Mouse (Mus musculus) stomach, adult 2 months (tissue): ENCODE measurements around the gene Slc12a4. TPM values are rescaled to one million over a fixed set of nuclear protein-coding genes. Genes with fewer than 3 reads are reported as not detected.

ENCODE experiments used
- polyA plus RNA-seq: library from polyadenylated mRNA; depleted of rRNA; stranded (reverse); fragments of >200 nt; gene quantifications from 2 replicates; pipeline ENCODE4 v1.2.3, GENCODE M21; 2012; rRNA removed

Slc12a4 gene
- 11.7 and 12.5 TPM in 2 replicates for polyA plus RNA-seq

DNA sequence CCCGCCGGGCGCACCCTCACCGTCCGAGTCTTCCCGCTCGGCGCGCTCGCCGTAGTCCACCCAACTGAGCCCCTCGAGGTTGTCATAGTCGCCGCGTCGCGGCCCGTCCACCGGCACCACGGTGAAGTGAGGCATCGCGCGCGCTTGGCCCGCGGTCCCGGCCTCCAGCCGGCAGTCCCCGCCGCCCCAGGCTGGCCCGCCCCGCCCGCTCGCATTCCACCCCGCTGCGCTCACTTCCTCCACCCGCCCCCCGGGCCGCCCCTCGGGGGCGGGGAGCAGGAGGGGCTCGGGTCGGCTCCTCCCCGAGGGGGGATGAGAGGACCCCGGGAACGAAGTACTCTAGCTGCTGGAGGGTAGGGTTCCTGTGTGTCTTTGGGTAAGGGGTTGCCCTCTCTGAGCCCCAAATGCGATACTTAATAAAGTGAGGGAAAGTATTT lies at the start of gene Slc12a4:
Gene Slc12a4 (minus strand): TSS at position 193 of the 437 bp plus-strand sequence.

GRCm38 (mm10) chr8:106011643-106011986 lies 45.7 kb upstream of the Slc12a4 start, which contains the start of gene Ddx28:
Gene Ddx28 (minus strand): TSS chr8:106011882.

GRCm38 (mm10) chr8:106005875-106006274 lies 40.0 kb upstream of the Slc12a4 start, which contains the start of gene Dpep2nb:
Gene Dpep2nb (minus strand): TSS chr8:106005975.

DNA sequence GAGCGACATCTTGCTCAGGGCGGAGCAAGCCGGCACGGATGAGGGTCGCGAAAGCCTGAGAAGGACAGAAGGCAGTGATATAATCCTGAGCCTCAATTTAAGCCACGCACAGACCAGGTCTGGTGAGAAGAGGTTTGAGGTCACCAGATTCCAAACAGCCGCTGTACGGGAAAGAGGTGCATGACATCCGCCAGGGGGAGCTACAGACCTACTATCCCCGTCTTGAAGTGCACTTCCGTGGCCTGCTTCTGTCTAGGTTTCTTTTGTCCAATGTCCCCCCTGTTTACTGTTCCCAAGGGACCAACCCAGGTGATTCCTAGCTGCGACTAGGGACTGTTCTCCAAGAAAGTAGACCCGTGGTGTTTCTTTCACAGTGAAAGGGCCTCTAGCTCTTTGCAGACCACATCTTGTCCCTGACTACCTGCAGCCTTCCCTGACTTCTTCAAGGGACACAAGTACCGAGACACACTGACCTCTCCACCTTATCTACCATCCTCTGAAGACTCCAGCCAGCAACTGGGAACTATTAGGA lies 25.0 kb upstream of the Slc12a4 start, which contains the start of gene Dus2:
Gene Dus2 (plus strand): TSS at position 482 of the 532 bp plus-strand sequence.

DNA sequence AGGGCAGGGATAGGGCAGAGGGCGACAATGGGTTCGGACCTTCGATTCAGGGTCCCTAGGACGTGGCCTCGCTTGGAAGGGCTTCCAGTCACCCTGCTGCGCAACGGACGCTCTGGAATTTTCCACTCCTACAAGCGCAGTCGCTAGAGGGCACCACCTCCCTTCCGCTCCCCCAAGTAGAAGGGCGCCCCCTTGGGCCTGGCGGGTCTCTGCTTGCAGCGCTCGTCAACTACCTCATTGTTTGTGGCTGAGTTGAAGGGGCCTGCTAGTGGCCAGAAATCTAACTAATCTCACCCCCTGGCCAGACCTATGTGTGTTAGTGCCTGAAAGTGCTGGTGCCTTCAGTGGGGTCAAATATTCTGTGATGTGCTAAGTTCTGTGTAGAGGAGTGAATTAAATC lies 13.4 kb upstream of the Slc12a4 start, which contains the start of gene Dpep3:
Gene Dpep3 (minus strand): TSS at position 105 of the 400 bp plus-strand sequence.

GRCm38 (mm10) chr8:105943321-105943739 lies 22.6 kb downstream of the Slc12a4 start, which contains the start of gene Lcat:
Gene Lcat (minus strand): TSS chr8:105943382.

GRCm38 (mm10) chr8:105938306-105938669 lies 27.6 kb downstream of the Slc12a4 start, which contains the start of gene Psmb10:
Gene Psmb10 (minus strand): TSS chr8:105938444.

DNA sequence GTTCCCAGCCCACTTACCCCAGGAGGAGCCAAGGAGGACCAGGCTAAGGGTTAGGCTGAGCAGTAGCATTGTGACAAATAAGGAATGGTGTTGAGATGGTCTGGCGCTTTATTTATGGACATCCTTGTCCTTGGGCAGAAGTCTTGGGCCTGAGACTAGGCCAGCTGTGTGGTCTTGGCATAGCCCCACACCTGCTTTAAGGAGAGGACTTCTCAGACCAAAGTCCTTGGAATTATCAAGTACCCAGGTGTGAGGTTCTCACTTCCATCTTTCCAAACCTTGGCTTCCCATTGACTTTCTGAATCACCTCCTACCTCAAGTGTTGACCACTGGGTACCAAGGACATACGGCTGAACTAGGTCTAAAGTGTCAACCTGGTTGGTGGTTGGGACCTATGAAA lies 32.1 kb downstream of the Slc12a4 start, which contains the start of gene Ctrl:
Gene Ctrl (minus strand): TSS at position 101 of the 400 bp plus-strand sequence.

GRCm38 (mm10) chr8:105900180-105900940 lies 65.5 kb downstream of the Slc12a4 start, which contains the start of gene Pskh1:
Gene Pskh1 (plus strand): TSS chr8:105900441.

Other genes starting within 250 kb of the Slc12a4 start
- gene Gfod2, start 207.4 kb downstream of the Slc12a4 start, polyA plus RNA-seq: 5.3 and 5.6 TPM in 2 replicates
- gene Ranbp10, start 138.7 kb downstream of the Slc12a4 start, polyA plus RNA-seq: 10.5 and 10.6 TPM in 2 replicates
- gene Tsnaxip1, start 138.4 kb downstream of the Slc12a4 start, polyA plus RNA-seq: not detected in 2 replicates
- gene Cenpt, start 112.8 kb downstream of the Slc12a4 start, polyA plus RNA-seq: 6.6 and 6.7 TPM in 2 replicates
- 26.9 and 36.7 TPM in 2 replicates for gene Thap11, start 111.0 kb downstream of the Slc12a4 start, polyA plus RNA-seq
- 2.5 and 9.7 TPM in 2 replicates for gene Nutf2, start 105.5 kb downstream of the Slc12a4 start, polyA plus RNA-seq
- 29.6 and 40.6 TPM in 2 replicates for gene Edc4, start 85.2 kb downstream of the Slc12a4 start, polyA plus RNA-seq
- 1.5 and 2.0 TPM in 2 replicates for gene Nrn1l, start 72.5 kb downstream of the Slc12a4 start, polyA plus RNA-seq
- gene Pskh1, start 65.7 kb downstream of the Slc12a4 start, polyA plus RNA-seq: 13.3 and 13.9 TPM in 2 replicates
- gene Ctrl, start 32.2 kb downstream of the Slc12a4 start, polyA plus RNA-seq: 0.86 and 1.3 TPM in 2 replicates
- 56.1 and 73.9 TPM in 2 replicates for gene Psmb10, start 27.7 kb downstream of the Slc12a4 start, polyA plus RNA-seq
- 1.1 and 1.5 TPM in 2 replicates for gene Lcat, start 22.7 kb downstream of the Slc12a4 start, polyA plus RNA-seq
- 0.08 TPM in 1 of 2 replicates, not detected in the other for gene Dpep3, start 13.3 kb upstream of the Slc12a4 start, polyA plus RNA-seq
- 1.2 and 2.2 TPM in 2 replicates for gene Dus2, start 25.2 kb upstream of the Slc12a4 start, polyA plus RNA-seq
- gene Dpep2nb, start 39.9 kb upstream of the Slc12a4 start, polyA plus RNA-seq: not detected in 2 replicates
- 3.3 and 4.3 TPM in 2 replicates for gene Ddx28, start 45.8 kb upstream of the Slc12a4 start, polyA plus RNA-seq
- 3.7 and 5.8 TPM in 2 replicates for gene Nfatc3, start 92.7 kb upstream of the Slc12a4 start, polyA plus RNA-seq
- 50.7 and 61.8 TPM in 2 replicates for gene Esrp2, start 170.9 kb upstream of the Slc12a4 start, polyA plus RNA-seq
- 3.4 and 3.8 TPM in 2 replicates for gene Pla2g15, start 184.3 kb upstream of the Slc12a4 start, polyA plus RNA-seq
- gene Slc7a6, start 202.8 kb upstream of the Slc12a4 start, polyA plus RNA-seq: 3.8 and 7.7 TPM in 2 replicates
- 5.6 and 10.4 TPM in 2 replicates for gene Slc7a6os, start 244.8 kb upstream of the Slc12a4 start, polyA plus RNA-seq
- 8.9 and 9.4 TPM in 2 replicates for gene Prmt7, start 244.8 kb upstream of the Slc12a4 start, polyA plus RNA-seq